Mouse (Mus musculus) small intestine, adult 2 months (tissue): Measurements from ENCODE around the gene Mdn1.

ENCODE experiments used
- CTCF ChIP-seq: fragments of 200-500 bp; IDR thresholded peaks from 2 replicates; pipeline ENCODE4 v1.5.1; 2012; ENCODE audit warnings: low read depth, mild to moderate bottlenecking, control low read depth, inconsistent platforms, low read length, moderate library complexity, mixed read lengths; ENCODE audit not compliant: insufficient replicate concordance, insufficient read length; ENCODE audit errors: extremely low read depth
- POLR2A ChIP-seq: fragments of 200-500 bp; IDR thresholded peaks from 2 replicates; pipeline ENCODE4 v1.6.1; 2012; ENCODE audit warnings: low read depth, mild to moderate bottlenecking, control low read depth, inconsistent platforms, low read length, moderate library complexity

DNA sequence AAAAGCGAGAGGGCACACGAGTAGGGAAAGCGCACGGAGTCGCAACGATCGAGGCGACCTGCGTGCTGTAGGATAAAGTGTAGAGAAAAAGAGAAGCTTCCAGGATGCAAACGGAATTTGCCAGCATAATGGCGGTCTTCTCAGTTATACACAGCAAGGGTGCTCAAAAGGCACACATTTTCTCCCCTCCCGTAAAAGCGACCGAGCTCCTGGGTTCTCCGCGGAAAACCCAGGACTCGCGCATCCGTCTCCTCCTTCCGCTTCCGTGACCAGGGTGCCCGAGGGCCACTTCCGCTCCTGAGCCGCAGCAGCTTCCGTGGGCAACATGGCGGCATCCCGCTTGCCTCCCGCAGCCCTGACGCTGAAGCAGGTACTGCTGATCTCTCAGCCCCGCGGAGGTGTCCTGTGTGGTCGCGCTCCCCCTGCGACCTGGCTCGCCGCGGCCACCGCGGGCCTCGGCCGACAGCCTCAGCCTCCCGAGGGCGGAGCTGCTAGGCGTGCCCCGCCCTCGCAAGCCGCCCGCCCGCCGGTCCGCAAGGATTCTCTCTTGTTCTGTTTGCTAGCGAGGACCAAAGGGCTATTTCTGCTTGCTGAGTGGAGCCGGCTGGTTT lies 143.2 kb downstream of the Mdn1 start, which contains the start of gene Lyrm2:
- TF ChIP-seq POLR2A (peak; percentile 86), CTCF (no peak)
